Mouse (Mus musculus): Measurements from ENCODE around the gene Tpp1.

DNA sequence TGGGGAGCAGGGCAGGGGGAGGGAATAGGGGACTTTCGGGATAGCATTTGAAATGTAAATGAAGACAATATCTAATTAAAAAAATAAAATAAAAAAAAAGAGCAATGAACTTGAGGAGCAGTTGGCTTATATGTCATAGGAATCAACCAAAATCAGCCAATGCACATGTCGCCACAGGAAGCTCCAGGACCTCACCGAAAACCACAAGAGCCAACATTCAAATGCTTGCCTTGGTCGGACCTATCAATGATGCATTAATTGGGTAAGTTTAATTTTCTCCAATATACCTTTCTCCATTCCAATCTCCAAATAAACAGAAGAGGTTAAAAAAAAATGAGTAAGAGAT is 25.1 kb downstream of the Tpp1 start:
- no peak for TF ChIP-seq CTCF (IDR thresholded peaks at IDR 0.05; ENCODE audit: extremely low read depth, insufficient read length, insufficient replicate concordance, low read depth, low read length)
- no peak for TF ChIP-seq POLR2A (IDR thresholded peaks at IDR 0.05; ENCODE audit: low read depth, low read length)
